Mouse (Mus musculus) megakaryocyte, embryonic 14.5 days (primary cell): ENCODE data around the gene Peli1.

Experiments used
- FLI1 ChIP-seq: IDR thresholded peaks from 2 replicates; pipeline ENCODE4 v1.6.1; 2012; ENCODE audit warnings: low read length, inconsistent platforms, mixed read lengths
- GATA1 ChIP-seq: IDR thresholded peaks from 3 replicates; pipeline ENCODE4 v1.6.1; 2012; ENCODE audit warnings: mixed read lengths, low read length, inconsistent platforms, borderline replicate concordance

DNA sequence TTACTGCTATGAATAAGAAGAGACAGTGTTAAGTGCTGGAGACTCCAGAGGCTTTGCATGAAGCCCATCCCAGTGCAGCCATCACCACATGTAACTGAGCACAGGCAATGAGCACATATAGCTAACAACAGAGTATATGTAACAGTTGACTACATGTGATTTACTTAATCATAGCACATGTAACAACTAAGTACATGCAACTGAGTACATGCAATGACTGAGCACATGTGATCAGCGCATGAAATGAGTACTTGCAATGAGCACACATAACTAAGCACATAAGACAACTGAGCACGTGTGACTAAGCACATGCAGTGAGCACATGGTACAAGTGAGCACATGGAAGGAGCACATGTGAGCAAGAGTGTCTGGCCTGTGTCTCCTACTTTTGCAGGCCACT, 29.0 kb upstream of the Peli1 start:
- no peak for TF ChIP-seq FLI1
- TF ChIP-seq GATA1: no peak
